Mouse (Mus musculus): Measurements from ENCODE around the gene Spsb4.
A peak's percentile ranks its signal among the peaks of the same experiment; 100 is the strongest.

Spsb4 gene

GRCm38 (mm10) chr9:97018677-97019147 lies at the start of gene Spsb4:
Spsb4 (minus strand) TSS chr9:97018843.
- peak; percentile 86 for DNase-seq (ENCODE audit: low read depth, low spot score)

- no peak for DNase-seq (ENCODE audit: low read depth, low spot score)
These were observed 49.1 kb upstream of the Spsb4 start for GRCm38 (mm10) chr9:97067761-97068160.

DNA sequence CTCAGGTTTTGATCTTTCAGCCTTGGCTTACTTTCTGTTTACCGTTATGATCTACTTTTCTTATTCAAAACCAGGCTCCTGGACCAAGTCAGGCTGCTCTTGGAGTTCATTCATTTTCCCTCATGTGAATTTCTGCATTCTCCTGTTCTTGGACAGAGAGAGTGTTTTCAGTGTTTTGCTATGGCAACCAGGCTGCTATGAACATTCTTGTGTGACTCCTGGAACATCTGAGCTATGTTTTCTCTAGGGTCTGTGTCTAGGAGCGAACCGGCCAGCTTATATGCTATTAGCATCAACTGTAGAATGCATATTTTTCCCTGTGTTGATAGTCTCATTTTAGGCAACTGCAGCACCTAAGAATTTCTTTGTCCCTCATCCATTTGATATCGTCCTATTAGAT lies 47.2 kb upstream of the Spsb4 start:
- no peak for DNase-seq (ENCODE audit: low read depth, low spot score)

DNA sequence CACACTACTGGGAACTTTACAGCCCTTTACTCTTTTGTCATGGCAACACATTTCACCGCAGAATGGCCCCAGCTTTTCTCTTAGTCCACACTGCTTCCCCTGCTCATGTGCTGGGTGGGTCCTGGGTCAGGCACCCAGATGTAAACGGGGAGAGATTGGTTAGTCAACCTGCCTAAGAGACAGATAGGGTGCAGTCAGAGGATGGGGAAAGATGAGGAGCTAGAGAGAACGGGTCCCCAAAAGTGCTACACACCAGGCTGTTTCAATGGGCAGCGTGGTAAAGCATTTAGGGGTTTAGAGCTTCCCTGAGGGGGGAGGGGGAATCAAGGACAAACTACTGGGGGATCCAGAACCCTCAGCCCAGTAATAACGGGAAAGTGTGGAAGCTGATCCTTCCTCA lies 46.6 kb upstream of the Spsb4 start:
- DNase-seq (ENCODE audit: low read depth, low spot score), result no peak

DNA sequence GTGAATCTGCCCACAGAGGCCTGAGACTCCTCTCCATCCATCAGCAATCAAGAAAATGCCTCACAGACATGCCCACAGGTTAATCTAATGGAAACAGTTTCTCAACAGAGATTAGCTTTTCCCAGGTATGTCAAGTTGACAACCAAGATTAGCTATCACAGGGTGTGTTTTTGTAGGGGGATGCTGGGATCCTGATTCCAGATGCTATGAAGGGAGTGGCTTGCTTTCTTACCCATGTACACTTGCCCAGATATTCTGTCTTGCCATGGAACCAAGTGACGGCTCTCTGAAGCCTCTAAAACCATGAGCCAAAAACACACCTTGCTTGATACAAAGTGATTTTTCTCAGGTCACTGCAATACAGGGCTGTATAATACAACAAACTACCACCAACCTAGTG lies 45.5 kb upstream of the Spsb4 start:
- DNase-seq (ENCODE audit: low read depth, low spot score), result no peak

- no peak for DNase-seq (ENCODE audit: low read depth, low spot score)
These were observed 43.1 kb upstream of the Spsb4 start for GRCm38 (mm10) chr9:97061696-97062095.

GRCm38 (mm10) chr9:97056541-97057338 lies 38.1 kb upstream of the Spsb4 start:
- DNase-seq (ENCODE audit: low read depth, low spot score), result no peak

- DNase-seq (ENCODE audit: low read depth, low spot score), result no peak
These were observed 37.3 kb upstream of the Spsb4 start for GRCm38 (mm10) chr9:97055906-97056305.

DNA sequence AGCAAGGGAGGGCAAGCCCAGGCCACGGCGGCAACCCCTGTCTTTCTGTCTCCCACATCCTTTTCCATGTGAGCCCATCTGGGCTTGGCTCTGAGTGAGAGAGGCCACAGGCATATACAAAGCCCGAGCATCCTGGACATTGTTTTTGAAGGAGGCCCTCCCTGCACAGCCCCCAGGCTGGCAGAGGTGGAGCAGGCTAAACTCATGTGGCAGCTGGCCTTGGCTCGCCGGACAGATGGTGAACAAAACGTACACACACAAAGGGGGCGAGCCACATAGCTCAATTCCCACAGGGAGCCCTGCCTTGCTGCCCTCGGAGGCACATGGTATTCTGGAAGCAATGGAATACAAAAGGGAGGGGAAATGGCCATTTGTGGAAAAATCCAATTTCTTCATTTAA lies 32.5 kb upstream of the Spsb4 start:
- no peak for DNase-seq (ENCODE audit: low read depth, low spot score)

- no peak for DNase-seq (ENCODE audit: low read depth, low spot score)
These were observed 27.6 kb upstream of the Spsb4 start for GRCm38 (mm10) chr9:97046240-97046639.

- DNase-seq (ENCODE audit: low read depth, low spot score), result no peak
These were observed 23.0 kb upstream of the Spsb4 start for GRCm38 (mm10) chr9:97041633-97042032.

DNA sequence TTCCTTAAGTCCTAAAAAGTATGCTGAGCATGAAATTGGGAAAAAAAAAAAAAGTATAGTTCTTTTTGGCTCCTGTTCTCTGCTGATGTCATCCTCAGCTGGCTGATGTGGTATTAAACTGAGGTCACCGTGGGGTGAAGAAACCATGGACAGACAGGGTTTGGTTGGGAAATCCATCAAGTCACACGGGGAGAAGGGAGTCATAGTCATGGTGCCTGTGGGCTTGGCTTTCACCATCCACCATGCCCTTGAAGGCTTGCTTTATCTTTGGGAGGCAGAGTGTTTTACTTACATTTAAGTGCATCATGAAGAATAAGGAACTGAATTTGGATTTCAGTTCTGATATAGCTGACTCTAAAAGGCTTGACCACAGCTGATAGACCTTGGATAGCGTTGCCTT lies 19.4 kb upstream of the Spsb4 start:
- no peak for DNase-seq (ENCODE audit: low read depth, low spot score)

GRCm38 (mm10) chr9:97036656-97037055 lies 18.0 kb upstream of the Spsb4 start:
- no peak for DNase-seq (ENCODE audit: low read depth, low spot score)

- DNase-seq (ENCODE audit: low read depth, low spot score), result no peak
These were observed 8.7 kb upstream of the Spsb4 start for GRCm38 (mm10) chr9:97027361-97027760.

GRCm38 (mm10) chr9:97026006-97026405 lies 7.4 kb upstream of the Spsb4 start:
- no peak for DNase-seq (ENCODE audit: low read depth, low spot score)

- DNase-seq (ENCODE audit: low read depth, low spot score), result no peak
These were observed 5.8 kb upstream of the Spsb4 start for GRCm38 (mm10) chr9:97024451-97024850.

- DNase-seq (ENCODE audit: low read depth, low spot score), result no peak
These were observed 4.3 kb upstream of the Spsb4 start for GRCm38 (mm10) chr9:97022948-97023347.

- no peak for DNase-seq (ENCODE audit: low read depth, low spot score)
These were observed 3.7 kb upstream of the Spsb4 start for GRCm38 (mm10) chr9:97022371-97022770.

- DNase-seq (ENCODE audit: low read depth, low spot score), result no peak
These were observed 1.5 kb upstream of the Spsb4 start for GRCm38 (mm10) chr9:97020152-97020551.

GRCm38 (mm10) chr9:97019686-97020085 lies 1.0 kb upstream of the Spsb4 start:
- DNase-seq (ENCODE audit: low read depth, low spot score), result no peak

- DNase-seq (ENCODE audit: low read depth, low spot score), result no peak
These were observed 588 bp upstream of the Spsb4 start for GRCm38 (mm10) chr9:97019231-97019630.

DNA sequence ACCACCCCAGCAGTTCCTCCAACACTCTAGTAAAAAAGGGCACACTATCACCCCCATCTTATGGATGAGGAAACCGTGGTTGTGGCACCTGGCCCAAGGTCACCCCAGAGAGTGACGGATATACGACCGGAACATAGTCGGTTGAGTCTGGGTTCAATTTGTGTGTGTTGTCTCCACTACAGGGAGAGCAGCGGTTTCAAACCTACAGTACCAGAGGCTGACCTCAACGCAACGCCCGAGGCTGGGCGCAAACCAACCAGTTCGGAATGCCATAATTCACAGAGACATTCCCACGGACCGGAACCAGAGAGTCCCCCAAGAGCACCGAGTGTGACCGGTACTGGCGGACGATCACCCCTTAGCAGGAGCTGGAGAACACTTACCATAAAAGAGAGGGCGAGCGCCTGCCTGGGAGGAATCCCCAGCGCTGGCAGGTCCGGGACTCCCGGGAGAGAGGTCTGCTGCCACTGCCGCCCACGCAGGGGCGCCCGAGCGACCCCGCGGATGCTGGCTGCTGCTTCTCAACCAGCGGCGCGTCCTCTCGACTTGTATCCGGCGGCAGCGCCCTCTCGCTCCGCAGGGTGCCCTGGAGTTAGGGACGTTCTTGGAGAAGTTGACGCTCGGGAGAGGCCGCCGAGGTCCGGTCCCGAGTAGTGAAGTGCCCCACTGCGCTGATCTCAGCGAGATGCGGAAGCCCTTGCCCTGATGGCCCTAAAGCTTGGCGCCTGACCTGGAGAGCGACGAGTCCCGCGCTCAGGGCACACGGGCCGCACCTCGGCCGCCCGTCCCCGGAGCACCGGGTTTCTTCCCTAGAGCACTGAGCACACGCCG lies 617 bp downstream of the Spsb4 start:
- DNase-seq (ENCODE audit: low read depth, low spot score), result peak; percentile 71
